Mouse (Mus musculus): ENCODE data around the gene Nfia.

DNA sequence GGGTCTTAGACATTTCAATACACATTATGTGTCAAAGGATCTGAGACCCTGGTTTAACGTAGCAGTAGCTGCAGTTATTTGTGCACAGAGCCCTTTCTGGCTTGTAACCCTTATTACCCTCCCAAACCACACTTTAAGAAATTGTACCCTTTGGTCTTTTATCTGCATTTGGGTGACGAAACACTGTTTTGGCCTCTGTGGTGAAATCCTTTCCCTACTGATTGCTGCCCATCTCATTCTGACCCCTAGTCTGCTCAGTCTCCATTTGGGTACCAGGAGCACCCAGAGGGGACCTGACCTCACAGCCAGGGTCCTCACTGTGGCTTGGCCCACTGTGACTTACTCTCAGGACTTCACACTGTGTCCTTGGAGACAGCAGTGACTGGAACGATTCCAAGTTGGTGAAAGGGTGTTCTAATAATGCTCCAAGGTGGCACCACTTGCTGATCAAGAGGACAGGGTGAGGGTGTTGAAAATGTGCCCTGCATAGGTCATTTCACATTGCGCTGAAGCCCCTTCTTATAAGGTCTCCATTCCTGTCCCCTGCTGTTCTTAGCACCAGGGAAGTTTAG, 136.1 kb downstream of the Nfia start:
- TF ChIP-seq POLR2A (IDR thresholded peaks at IDR 0.05; ENCODE audit: borderline replicate concordance, low read depth, low read length) (no peak), CTCF (IDR thresholded peaks at IDR 0.05; ENCODE audit: low read depth, low read length) (no peak)

Data from bone marrow macrophage, adult 2 months (primary cell).